Mouse (Mus musculus) heart, adult 8-10 months (tissue): ENCODE measurements around the gene Trmt1. TPM values are rescaled to one million over a fixed set of nuclear protein-coding genes. Genes with fewer than 3 reads are reported as not detected.

Experiments used
- DNase-seq: peaks from one replicate; pipeline ENCODE4 v3.0.0; 2022; ENCODE audit warnings: low spot score
- total RNA-seq, 4 experiments: library from RNA; stranded (reverse); gene quantifications; 2 replicates each; pipeline ENCODE4 v1.2.4; 2022

Gene Trmt1
- total RNA-seq, 4 experiments from 2014 or later = 30.9 to 41.7 (median 38.5) TPM

DNA sequence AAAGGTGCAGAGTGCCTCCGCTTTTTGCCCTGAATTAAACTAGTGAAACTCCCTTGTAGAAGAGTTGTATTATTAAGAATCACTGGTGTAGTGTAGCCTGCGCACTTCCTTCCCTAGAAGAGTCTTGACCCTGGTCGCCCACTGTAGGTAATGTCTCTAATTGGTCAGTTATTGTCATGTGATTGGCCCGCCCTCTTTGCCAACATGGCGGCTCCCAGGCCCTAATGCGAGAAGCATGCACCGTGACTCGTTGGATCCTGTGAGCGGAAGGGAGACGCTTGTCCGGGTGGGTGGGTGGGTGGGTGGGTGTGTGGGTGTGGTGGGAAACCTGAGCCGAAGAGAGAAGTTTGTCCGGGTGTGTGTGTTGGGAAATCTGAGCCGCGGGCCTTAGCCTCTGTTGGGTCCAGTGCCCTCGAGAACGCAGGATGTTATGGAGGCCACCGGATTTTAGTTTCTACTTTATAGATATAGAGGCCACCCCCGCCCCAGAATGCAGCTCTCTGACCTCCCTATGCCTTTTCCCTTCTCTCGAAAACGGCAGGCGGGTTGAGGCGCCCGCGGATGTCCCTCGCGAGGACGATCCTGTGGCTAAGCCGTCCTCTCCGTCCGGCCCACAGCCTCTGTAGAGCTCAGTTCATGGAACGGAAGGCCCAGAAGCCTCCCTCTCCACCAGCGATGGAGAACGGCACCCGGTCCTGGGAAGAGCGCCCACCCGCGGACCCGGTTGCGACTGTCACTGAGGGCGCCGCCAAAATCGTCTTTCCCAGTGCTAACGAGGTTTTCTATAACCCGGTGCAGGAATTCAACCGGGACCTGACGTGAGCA is 3.2 kb downstream of the Trmt1 start:
- DNase-seq = peak; percentile 97

DNA sequence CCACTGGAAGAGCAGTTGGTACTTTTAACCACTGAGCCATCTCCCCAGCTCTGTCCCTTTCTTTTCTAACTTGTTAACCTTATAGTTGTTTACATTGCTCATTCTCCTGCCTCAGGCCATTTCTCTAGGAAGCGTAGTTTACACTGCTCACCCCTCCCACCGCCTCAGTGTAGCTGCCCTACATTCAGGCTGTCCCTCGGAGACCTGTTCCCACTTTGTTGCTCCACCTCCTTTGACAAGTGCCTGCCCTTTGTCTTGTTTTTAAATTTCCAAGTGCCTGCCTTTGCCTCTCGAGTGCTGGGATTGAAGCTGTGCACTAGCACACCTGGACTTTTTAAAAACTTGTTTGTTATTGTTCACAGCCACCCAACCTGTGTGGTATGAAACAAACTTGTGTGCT is 7.2 kb downstream of the Trmt1 start:
- no peak for DNase-seq

DNA sequence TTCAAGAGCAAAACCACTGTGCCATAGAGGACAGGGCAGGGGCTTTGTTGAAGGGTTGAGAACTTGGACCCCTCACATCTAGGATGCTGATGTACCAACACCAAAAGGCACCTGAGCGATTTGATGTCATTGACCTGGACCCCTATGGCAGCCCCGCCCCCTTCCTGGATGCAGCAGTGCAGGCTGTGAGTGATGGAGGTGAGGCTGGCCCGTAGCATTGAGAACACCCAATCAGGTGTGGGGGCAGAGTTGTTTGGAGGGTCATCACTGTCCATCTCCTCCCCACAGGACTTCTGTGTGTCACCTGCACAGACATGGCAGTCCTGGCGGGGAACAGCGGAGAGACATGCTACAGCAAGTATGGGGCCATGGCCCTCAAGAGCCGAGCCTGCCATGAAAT is 9.0 kb downstream of the Trmt1 start:
- no peak for DNase-seq

DNA sequence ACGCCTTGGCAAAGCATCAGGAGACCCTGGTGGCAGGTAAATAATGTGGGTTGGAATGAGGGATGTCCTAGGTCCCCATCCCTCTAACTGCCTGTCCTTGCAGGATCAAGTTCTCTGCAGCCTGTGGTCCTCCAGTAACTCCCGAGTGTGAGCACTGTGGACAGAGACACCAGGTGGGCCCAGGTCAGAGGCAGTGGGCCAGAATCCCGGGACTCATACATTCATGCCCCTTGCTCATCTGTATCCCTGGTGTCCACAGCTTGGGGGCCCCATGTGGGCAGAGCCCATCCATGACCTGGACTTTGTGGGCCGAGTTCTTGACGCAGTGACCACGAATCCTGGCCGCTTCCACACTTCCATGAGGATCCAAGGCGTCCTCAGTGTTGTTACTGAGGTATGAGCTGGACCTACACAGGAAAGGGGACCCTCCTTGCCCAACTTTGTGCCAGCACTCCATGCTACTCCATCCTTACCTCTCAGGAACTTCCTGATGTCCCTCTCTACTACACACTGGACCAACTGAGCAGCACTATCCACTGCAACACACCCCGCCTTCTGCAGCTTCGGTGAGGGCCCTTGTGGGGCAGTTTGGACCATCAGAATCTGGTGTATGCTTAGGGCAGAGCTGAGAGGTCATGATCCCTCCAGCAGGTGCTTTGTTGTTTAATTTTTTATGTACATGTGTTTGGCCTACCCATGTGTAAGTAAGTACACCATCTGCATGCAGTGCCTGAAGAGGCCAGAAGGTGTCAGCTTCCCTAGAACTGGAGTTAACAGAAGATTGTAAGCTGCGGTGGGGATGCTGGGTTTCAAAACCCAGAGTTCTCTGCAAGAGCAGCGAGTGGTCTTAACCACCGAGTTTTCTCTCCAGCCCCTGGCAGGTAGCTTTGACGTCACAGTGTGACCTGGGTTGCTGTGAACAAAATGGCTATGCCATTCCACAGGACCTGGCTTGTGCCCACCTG is 11.3 kb downstream of the Trmt1 start:
- no peak for DNase-seq

DNA sequence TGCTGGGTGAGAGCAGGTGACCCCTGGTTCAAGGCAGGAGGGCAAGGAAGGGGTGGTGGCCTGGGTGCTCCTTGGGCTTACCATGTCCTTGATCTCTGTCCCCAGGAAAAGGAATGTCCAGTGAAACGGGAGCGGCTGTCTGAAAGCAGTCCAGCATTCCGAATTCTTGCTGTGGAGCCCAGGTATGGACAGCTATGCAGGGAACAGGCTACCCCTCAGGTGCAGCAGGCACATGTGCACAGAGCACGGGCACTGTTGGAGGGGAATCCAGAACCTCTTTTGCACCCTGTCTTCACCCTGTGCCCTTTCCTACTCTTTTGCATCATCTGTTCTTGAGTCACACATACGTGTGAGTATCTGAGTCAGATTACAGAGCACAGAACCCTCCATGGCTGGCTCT is 12.2 kb downstream of the Trmt1 start:
- no peak for DNase-seq

DNA sequence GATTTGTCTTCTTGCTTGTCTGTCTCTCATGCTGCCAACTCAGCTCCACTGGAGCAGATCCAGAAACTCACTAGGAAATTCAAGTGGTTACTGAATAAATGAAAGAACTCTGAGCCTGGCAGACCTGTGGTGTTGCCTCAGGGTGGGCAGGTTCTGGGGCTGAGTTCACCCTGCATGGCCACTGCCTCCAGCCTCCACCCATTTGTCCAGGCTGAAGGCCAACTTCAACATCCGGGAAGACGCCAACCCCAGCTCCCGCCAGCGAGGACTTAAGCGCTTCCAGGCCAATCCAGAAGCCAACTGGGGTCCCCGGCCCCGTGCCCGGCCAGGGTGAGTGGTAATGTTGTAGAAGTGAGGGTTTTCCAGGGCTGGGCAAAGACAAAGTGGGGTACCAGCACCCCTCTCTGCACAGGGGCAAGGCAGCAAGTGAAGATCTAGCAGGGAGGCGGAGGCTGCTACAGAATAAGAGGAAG is 12.9 kb downstream of the Trmt1 start:
- DNase-seq = peak; percentile 85

DNA sequence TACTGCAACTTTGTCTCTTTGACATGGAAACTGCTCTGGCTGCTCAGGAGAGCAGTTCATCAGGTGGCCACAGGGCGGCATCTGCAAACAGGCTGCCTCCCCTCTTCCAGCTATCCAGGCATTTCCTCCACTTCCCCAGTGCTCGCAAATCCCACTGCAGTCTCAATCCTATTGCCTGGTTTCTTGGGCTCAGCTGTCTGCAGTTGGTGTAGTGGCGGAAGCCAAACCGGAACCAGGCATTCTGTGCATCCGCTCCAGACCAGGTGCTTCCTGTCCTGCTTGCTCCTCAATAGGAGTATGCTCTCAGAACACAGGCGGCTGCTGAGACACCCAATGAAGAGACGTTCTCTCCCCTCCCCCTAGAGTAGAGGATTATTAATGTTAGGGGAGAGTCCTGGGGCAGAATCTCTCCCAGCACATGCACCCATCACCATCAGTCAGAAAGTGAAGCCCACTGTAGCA is 13.8 kb downstream of the Trmt1 start:
- DNase-seq = peak; percentile 89

DNA sequence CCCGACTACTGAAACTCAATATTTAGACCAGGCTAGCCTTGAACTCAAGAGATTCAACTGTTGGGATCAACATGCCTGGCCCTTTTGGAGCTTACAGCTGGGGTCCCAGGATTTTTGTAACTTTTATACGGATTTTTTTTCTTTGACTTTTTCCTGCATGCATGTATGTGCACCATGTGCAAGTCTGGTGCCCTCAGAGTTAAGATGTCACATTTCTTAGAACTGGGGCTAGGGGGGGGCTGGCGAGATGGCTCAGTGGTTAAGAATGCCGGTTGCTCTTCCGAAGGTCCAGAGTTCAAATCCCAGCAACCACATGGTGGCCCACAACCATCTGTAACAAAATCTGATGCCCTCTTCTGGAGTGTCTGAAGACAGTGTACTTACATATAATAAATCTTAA is 14.4 kb downstream of the Trmt1 start:
- DNase-seq = no peak

DNA sequence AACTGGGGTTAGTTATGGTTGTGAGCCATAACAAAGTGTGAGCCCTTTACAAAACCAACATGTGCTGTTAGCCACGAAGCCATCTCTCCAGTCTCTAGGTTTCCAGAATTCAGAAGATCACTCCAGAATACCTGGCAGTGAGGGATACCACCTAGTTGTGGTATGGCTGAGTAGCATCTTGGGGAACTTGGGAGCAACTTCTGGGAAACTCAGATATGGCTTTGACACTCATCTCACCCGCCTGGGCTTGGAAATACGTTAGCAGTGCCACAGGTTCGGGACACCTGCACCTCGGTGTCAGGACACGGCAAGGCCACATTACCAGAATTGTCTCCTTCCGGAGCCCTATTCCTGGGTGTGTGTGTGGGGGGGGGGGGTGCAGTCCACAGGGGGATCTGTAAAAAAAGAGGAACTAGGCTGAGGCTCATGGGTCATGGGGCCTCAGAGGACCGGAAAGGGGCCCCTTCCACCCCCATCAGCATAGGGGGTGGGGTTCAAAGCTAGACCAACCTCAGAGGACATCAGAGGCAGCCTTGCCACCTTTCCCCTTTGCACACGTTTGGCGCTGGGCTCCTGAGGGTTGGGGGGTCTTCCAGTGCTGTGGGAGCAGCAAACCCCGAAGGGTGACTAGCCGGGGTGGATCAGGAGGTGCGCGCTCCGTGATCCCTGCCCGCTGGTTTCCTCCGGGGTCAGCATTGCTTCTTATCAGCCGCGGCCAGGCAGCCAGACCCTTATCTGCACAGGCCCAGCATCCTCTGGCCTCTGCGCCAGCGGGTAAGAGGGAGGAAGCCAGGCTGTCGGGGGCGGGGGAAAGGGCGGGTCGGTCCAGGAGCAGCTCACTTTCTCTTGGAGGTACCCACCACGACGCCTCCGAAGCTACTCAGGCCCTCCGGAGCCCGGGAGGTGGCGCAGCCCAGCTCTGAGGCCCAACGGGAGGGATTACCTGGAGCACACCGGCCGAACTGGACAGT is 15.1 kb downstream of the Trmt1 start, which contains the start of gene Lyl1:
TSS of gene Lyl1 (plus strand) at position 517 of the 971 bp plus-strand sequence.
- peak; percentile 86 for DNase-seq

DNA sequence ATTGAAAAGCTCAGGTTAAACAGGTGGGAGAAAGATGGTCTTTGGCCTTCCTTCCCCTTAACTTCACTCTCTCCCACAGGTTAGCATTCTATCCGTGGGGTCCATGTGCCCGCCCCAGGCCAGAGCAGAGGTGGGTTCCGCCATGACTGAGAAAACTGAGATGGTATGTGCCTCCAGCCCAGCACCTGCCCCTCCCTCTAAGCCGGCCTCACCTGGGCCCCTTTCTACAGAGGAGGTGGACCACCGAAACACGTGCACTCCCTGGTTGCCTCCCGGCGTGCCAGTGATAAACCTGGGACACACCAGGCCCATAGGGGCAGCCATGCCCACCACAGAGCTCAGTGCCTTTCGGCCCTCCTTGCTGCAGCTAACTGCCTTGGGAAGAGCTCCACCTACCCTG is 16.5 kb downstream of the Trmt1 start:
- DNase-seq = no peak

DNA sequence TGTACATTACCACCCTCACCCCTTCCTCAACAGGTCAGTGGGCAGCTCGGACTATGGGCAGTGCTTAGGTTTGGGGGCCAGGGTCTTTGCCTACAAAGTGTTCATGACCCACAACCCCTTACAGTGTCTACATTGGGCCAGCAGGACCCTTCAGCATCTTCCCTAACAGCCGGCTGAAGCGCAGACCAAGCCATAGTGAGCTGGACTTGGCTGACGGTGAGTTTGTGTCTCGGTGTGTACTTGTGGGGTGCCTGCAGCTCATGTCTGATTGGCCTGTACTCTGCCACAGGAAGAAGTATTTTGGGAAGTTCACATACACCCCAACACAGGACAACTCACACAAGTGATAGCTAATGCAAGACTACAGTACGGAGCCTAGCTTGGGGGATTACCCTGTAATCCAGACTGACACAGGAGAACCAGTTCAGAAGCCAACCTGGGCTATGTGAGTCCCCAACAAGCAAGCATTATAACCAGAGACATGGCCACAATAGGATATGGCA is 16.9 kb downstream of the Trmt1 start:
- no peak for DNase-seq

DNA sequence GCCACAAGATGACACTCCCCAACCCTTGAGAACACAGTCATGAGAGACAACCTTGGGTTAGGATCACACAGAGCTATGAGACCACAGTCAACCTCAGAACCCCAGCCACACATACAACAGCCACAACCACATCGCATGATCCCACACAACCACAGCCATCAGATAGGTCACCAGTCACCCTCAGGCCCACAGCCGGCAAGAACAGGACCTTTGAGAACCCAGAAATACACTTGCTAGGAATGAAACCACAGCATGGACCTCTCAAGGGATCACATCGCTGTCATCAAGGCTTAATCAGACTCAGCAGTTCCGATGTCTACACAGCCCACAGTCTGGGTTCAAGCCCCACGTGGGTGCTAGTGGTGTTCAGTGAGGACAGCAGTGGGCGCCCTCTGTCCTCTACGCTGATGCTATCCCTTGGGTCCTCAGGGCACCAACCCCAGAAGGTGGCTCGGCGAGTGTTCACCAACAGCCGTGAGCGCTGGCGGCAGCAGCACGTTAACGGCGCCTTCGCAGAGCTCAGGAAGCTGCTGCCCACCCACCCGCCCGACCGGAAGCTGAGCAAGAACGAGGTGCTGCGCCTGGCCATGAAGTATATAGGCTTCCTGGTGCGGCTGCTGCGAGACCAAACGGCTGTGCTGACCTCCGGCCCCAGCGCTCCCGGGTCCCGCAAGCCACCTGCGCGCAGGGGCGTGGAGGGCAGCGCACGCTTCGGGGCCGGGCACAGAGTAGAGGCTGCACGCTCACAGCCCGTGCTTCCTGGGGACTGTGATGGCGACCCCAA is 17.6 kb downstream of the Trmt1 start:
- DNase-seq = no peak

DNA sequence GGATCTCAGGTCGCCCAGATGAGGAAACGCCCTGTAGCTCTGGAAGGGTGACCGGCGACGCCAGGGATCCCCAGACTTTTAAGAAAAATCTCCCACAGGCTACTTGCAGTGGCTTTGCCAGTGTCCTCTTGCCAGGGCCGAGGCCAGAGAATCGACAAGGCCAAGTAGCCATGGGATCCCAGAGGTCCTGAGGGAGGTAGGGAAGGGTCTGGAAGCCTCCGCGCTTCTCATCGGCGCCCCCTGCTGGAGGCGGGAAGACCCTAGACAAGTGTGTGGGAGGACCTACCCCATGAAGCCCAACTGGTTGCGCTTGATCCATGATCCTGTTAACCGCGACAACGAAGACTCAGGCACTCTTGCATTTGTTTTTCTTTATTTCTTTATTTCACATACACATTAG is 18.2 kb downstream of the Trmt1 start:
- DNase-seq = peak; percentile 82

DNA sequence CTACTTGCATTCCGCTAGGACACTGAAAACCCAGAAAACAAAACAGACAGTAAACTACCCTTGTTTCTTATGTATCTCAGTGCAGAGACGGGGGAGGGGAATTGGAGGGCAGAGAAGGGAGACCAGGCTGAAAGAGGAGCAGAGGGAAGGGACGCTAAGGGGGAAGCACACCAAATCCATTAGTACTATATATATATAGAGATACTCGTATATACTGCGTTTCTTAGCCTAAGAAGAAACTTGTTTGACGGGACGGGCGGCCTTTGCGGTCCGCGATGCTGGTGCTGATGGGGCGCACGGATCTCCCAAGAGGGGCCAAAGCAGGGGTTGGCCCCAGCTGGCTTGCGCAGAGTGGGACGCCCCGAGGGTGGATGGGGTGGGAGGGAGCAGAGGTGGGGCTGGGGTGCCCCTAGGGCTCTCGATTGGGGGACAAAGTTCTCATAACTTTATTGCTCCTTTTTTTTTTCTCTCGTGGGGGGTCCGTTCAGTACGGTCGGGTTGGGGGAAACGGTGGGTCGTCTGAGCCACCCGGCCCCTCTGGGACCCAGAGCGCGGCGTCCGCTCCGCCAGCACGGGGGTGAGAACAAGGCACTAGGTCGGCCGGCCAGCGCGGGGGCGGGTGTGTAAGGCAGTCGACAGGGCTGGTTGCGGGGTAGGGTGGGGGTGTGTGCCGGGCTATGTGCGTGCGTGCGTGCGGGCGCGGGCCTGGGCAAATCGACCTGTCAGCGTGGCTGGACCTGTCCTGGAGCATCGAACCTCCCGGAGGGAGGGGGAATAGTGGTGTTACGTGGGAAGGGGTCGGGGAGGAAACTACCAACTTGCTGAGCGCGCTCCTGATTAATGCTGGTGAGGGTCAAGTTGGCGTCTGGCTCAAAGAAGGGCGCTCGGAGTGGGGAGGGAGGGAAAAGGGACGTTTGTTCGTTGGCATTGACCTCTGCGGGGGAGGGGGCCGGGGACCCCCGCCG is 19.0 kb downstream of the Trmt1 start:
- DNase-seq = no peak

DNA sequence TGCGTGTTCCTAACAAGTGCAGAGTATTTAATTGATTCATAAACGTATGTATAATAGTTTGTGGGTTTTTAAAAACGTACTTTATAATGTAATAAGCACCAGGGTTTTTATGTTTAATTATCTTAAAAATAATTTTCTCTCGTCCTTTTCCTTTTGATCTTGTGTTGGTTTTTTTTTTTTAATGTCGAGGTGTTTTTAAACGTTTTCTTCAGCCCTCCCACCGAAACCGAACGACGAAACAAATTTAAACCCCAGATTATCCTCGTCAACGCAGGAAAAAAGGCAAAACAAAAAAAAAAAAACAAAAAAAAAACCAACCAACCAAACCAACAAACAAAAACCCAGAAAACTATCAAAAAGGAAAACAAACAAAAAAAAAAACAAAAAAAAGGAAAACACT is 19.9 kb downstream of the Trmt1 start:
- no peak for DNase-seq

DNA sequence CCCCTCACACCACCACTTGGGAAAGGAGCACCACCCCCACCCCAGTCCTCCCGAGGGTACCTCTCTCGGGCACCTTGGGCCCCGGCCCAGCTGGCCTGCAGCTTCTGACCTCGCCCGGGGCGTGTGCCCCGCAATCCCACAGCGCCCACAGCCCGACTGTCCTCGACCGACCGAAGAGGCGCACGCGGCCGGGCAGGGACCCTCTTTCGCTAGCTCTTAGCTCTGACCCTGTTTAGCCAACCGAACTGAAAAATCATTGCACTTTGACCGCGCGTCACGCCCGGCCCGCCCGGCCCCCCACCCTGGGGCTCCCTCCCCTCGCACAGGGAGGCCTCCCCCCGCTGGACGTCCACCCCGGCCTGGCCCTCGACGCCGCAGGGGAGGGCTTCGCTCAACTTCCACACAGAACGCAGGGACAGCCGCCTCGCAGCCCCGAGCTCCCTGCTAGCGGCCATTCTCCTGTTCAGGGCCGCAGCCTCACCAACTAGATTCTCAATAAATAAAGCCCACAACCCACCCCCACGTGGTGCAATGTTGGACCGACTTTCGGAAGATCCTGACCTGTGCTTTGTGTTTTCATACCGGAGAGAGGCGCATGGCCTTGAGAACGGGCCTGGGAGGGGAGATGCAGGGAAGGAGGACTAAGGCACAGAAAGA is 20.6 kb downstream of the Trmt1 start:
- no peak for DNase-seq

DNA sequence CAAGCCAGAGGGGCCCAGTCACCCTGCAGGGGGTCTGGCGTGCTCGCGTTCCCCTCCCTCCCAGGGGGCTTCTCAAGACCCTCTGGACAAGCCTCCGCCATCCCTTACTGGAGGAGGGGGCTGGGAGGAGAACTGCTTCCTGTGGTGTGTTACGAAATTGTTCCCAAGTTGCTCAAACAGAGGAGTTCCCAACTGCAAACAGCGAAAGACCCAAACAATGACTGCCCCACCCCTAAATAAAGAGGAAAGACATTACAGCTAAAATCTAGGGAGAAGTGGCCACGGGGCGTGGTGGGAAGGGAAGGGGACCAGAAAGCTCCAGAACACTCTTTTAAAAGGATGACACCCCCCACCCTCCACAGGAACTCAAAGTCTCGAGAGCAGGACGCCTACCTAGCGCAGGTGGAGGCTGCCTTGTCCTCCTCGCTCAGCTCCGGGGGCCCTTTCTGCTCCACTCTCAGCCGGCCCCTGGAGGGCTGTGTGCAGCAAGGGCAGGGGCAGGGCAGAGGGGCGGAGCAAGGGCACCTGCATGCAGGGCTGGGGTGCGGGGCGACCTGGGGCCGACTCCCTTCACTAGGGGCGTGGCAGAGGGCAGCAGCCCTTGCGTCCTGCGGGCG is 21.3 kb downstream of the Trmt1 start:
- DNase-seq = no peak

DNA sequence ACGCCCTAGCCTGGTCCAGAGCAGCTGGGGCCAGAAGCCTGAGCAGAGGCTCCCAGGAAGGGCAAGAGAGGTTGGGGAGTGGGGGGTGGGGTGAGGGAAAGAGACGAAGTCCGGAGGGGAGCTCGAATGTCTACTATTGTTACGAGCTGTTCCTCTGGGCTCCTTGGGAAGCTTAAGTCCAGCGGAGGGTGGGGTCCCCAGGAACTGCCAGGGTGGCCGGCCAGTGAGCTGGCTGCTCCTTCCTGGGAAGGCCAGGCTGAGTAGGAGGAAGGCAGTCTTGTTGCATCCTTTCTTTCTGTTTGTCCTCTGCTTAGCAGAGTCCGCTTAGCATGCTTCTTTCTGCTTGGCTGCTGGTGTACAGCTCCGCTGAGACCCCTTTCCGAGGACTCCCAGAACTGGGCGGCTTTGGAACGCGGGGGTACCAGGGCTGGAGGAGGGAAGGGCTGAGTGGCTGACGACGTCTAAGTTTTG is 22.0 kb downstream of the Trmt1 start:
- DNase-seq = no peak
